Mouse (Mus musculus): ENCODE data around the gene Fndc10. TPM values are rescaled to one million over a fixed set of nuclear protein-coding genes. Genes with fewer than 3 reads are reported as not detected.
"Not testable (repeated sequence)": the region's sequence is repeated elsewhere in the genome, so short reads cannot be mapped to it uniquely, and the experiment has no call there.

Gene Fndc10
- total and polyA plus RNA-seq, 2 experiments from 2014 or later: 26.5 to 52.0 TPM

GRCm38 (mm10) chr4:155739741-155740636 is 45.8 kb downstream of the Fndc10 start:
- no peak overlapping the region for H3K4me2 ChIP-seq (ENCODE audit: low read depth, low read length)
- no peak overlapping the region for H3K4me3 ChIP-seq (ENCODE audit: low read length)
- H3K9me3 ChIP-seq (ENCODE audit: low read length): no peaks in the 10 kb centered on the region
- 64% methylated on average over 37 of the region's 37 CpGs for WGBS
- peaks cover 8% of the 10 kb centered on the region; the same call in 1 of the 2 replicates for H3K4me1 ChIP-seq (ENCODE audit: insufficient read depth, low read length)
- ATAC-seq (peak; percentile 21; the same call in 1 of the 2 replicates), DNase-seq (ENCODE audit: low spot score) (peak; percentile 59)
- H3K27ac ChIP-seq: peak overlapping the region; percentile 28; the same call in 1 of the 2 replicates
- no peaks in the 10 kb centered on the region for H3K27me3 ChIP-seq (ENCODE audit: insufficient read depth, low read length)
- H3K36me3 ChIP-seq (ENCODE audit: insufficient read depth, low read length): peaks cover 36% of the 10 kb centered on the region
- TF ChIP-seq CTCF (IDR thresholded peaks at IDR 0.05; ENCODE audit: low read depth): no peak
- H3K9ac ChIP-seq (replicated peaks; ENCODE audit: low read length): no peak overlapping the region

GRCm38 (mm10) chr4:155740681-155741080 is 46.5 kb downstream of the Fndc10 start:
- ATAC-seq; H3K27me3 ChIP-seq (ENCODE audit: insufficient read depth, low read length); H3K9me3 ChIP-seq (ENCODE audit: low read length); H3K4me1 ChIP-seq (ENCODE audit: insufficient read depth, low read length); H3K4me3 ChIP-seq (ENCODE audit: low read length); H3K4me2 ChIP-seq (ENCODE audit: low read depth, low read length); DNase-seq (ENCODE audit: low spot score); H3K27ac ChIP-seq; H3K9ac ChIP-seq (replicated peaks; ENCODE audit: low read length): not testable (repeated sequence)
- peaks cover 38% of the 10 kb centered on the region for H3K36me3 ChIP-seq (ENCODE audit: insufficient read depth, low read length)
- 89% methylated on average over 10 of the region's 10 CpGs for WGBS

- Histone ChIP-seq H3K27ac (no peak overlapping the region), H3K9ac (replicated peaks; ENCODE audit: low read length) (no peak overlapping the region), H3K4me2 (ENCODE audit: low read depth, low read length) (no peak overlapping the region), H3K9me3 (ENCODE audit: low read length) (no peaks in the 10 kb centered on the region), H3K36me3 (ENCODE audit: insufficient read depth, low read length) (peaks cover 55% of the 10 kb centered on the region), H3K4me1 (ENCODE audit: insufficient read depth, low read length) (no peaks in the 10 kb centered on the region), H3K4me3 (ENCODE audit: low read length) (no peak overlapping the region), H3K27me3 (ENCODE audit: insufficient read depth, low read length) (no peaks in the 10 kb centered on the region)
- WGBS: 93% methylated on average over 5 of the region's 5 CpGs
- no peak for TF ChIP-seq CTCF (IDR thresholded peaks at IDR 0.05; ENCODE audit: low read depth)
- ATAC-seq (no peak), DNase-seq (ENCODE audit: low spot score) (no peak)
Measured at GRCm38 (mm10) chr4:155742684-155743083, 48.5 kb downstream of the Fndc10 start.

GRCm38 (mm10) chr4:155744474-155744873 is 50.3 kb downstream of the Fndc10 start:
- H3K27me3 ChIP-seq (ENCODE audit: insufficient read depth, low read length): no peaks in the 10 kb centered on the region
- no peak overlapping the region for H3K27ac ChIP-seq
- no peaks in the 10 kb centered on the region for H3K9me3 ChIP-seq (ENCODE audit: low read length)
- ATAC-seq (no peak), DNase-seq (ENCODE audit: low spot score) (no peak)
- no peak for TF ChIP-seq CTCF (IDR thresholded peaks at IDR 0.05; ENCODE audit: low read depth)
- H3K4me2 ChIP-seq (ENCODE audit: low read depth, low read length): no peak overlapping the region
- no peaks in the 10 kb centered on the region for H3K4me1 ChIP-seq (ENCODE audit: insufficient read depth, low read length)
- H3K36me3 ChIP-seq (ENCODE audit: insufficient read depth, low read length): peaks cover 72% of the 10 kb centered on the region
- 93% methylated on average over 8 of the region's 8 CpGs for WGBS
- H3K4me3 ChIP-seq (ENCODE audit: low read length): no peak overlapping the region
- H3K9ac ChIP-seq (replicated peaks; ENCODE audit: low read length): no peak overlapping the region

- DNase-seq (ENCODE audit: low spot score): no peak
- Histone ChIP-seq H3K27ac (no peak overlapping the region), H3K4me3 (ENCODE audit: low read length) (no peak overlapping the region), H3K4me1 (ENCODE audit: insufficient read depth, low read length) (no peaks in the 10 kb centered on the region), H3K36me3 (ENCODE audit: insufficient read depth, low read length) (peaks cover 77% of the 10 kb centered on the region), H3K9ac (replicated peaks; ENCODE audit: low read length) (no peak overlapping the region), H3K27me3 (ENCODE audit: insufficient read depth, low read length) (no peaks in the 10 kb centered on the region), H3K4me2 (ENCODE audit: low read depth, low read length) (no peak overlapping the region), H3K9me3 (ENCODE audit: low read length) (no peaks in the 10 kb centered on the region)
- TF ChIP-seq CTCF (IDR thresholded peaks at IDR 0.05; ENCODE audit: low read depth): no peak
- 93% methylated on average over 5 of the region's 5 CpGs for WGBS
- ATAC-seq: no peak
Measured at GRCm38 (mm10) chr4:155745136-155745535, 51.0 kb downstream of the Fndc10 start.

Other genes starting within 250 kb of the Fndc10 start
- gene Tmem52, start 225.2 kb upstream of the Fndc10 start, total RNA-seq (2014; rRNA removed): 0.61 and 3.7 TPM in 2 replicates
- gene Tmem52, start 225.2 kb upstream of the Fndc10 start, polyA plus RNA-seq (2015; fragmentation: Nextera tagmentation; extraction: Ambion mirVana): 0.46 and 0.74 TPM in 2 replicates
- 363 and 456 TPM in 2 replicates for gene Gnb1, start 203.0 kb upstream of the Fndc10 start, total RNA-seq (2014; rRNA removed)
- gene Gnb1, start 203.0 kb upstream of the Fndc10 start, polyA plus RNA-seq (2015; fragmentation: Nextera tagmentation; extraction: Ambion mirVana): 1,192 and 1,230 TPM in 2 replicates
- gene Nadk, start 132.0 kb upstream of the Fndc10 start, total RNA-seq (2014; rRNA removed): 98.6 and 108 TPM in 2 replicates
- gene Nadk, start 132.0 kb upstream of the Fndc10 start, polyA plus RNA-seq (2015; fragmentation: Nextera tagmentation; extraction: Ambion mirVana): 57.5 and 59.6 TPM in 2 replicates
- 72.0 and 77.2 TPM in 2 replicates for gene Slc35e2, start 92.9 kb upstream of the Fndc10 start, total RNA-seq (2014; rRNA removed)
- gene Slc35e2, start 92.9 kb upstream of the Fndc10 start, polyA plus RNA-seq (2015; fragmentation: Nextera tagmentation; extraction: Ambion mirVana): 11.1 and 13.2 TPM in 2 replicates
- gene Cdk11b, start 69.5 kb upstream of the Fndc10 start, total RNA-seq (2014; rRNA removed): 16.5 and 21.4 TPM in 2 replicates
- gene Cdk11b, start 69.5 kb upstream of the Fndc10 start, polyA plus RNA-seq (2015; fragmentation: Nextera tagmentation; extraction: Ambion mirVana): 65.5 and 74.3 TPM in 2 replicates
- not detected in 2 replicates for gene Gm10563, start 48.9 kb upstream of the Fndc10 start, total RNA-seq (2014; rRNA removed)
- not detected in 2 replicates for gene Gm10563, start 48.9 kb upstream of the Fndc10 start, polyA plus RNA-seq (2015; fragmentation: Nextera tagmentation; extraction: Ambion mirVana)
- gene Mmp23, start 41.0 kb upstream of the Fndc10 start, total RNA-seq (2014; rRNA removed): 6.1 and 13.5 TPM in 2 replicates
- 4.2 and 5.7 TPM in 2 replicates for gene Mmp23, start 41.0 kb upstream of the Fndc10 start, polyA plus RNA-seq (2015; fragmentation: Nextera tagmentation; extraction: Ambion mirVana)
- gene Mib2, start 25.1 kb upstream of the Fndc10 start, total RNA-seq (2014; rRNA removed): 109 and 127 TPM in 2 replicates
- 40.6 and 44.1 TPM in 2 replicates for gene Mib2, start 25.1 kb upstream of the Fndc10 start, polyA plus RNA-seq (2015; fragmentation: Nextera tagmentation; extraction: Ambion mirVana)
- gene Ssu72, start 10.5 kb downstream of the Fndc10 start, total RNA-seq (2014; rRNA removed): 110 and 117 TPM in 2 replicates
- gene Ssu72, start 10.5 kb downstream of the Fndc10 start, polyA plus RNA-seq (2015; fragmentation: Nextera tagmentation; extraction: Ambion mirVana): 165 and 169 TPM in 2 replicates
- 73.3 and 82.2 TPM in 2 replicates for gene Tmem240, start 40.5 kb downstream of the Fndc10 start, total RNA-seq (2014; rRNA removed)
- 31.0 and 33.6 TPM in 2 replicates for gene Tmem240, start 40.5 kb downstream of the Fndc10 start, polyA plus RNA-seq (2015; fragmentation: Nextera tagmentation; extraction: Ambion mirVana)
- 65.7 and 83.4 TPM in 2 replicates for gene Atad3a, start 66.8 kb downstream of the Fndc10 start, total RNA-seq (2014; rRNA removed)
- 68.8 and 72.2 TPM in 2 replicates for gene Atad3a, start 66.8 kb downstream of the Fndc10 start, polyA plus RNA-seq (2015; fragmentation: Nextera tagmentation; extraction: Ambion mirVana)
- 43.3 and 55.5 TPM in 2 replicates for gene Vwa1, start 80.4 kb downstream of the Fndc10 start, total RNA-seq (2014; rRNA removed)
- 27.8 and 29.4 TPM in 2 replicates for gene Vwa1, start 80.4 kb downstream of the Fndc10 start, polyA plus RNA-seq (2015; fragmentation: Nextera tagmentation; extraction: Ambion mirVana)
- 0.86 and 2.3 TPM in 2 replicates for gene Tmem88b, start 91.5 kb downstream of the Fndc10 start, total RNA-seq (2014; rRNA removed)
- 1.0 and 1.2 TPM in 2 replicates for gene Tmem88b, start 91.5 kb downstream of the Fndc10 start, polyA plus RNA-seq (2015; fragmentation: Nextera tagmentation; extraction: Ambion mirVana)
- not detected in 2 replicates for gene Ankrd65, start 96.1 kb downstream of the Fndc10 start, total RNA-seq (2014; rRNA removed)
- not detected in 2 replicates for gene Ankrd65, start 96.1 kb downstream of the Fndc10 start, polyA plus RNA-seq (2015; fragmentation: Nextera tagmentation; extraction: Ambion mirVana)
- 75.4 and 87.5 TPM in 2 replicates for gene Mrpl20, start 108.5 kb downstream of the Fndc10 start, total RNA-seq (2014; rRNA removed)
- gene Mrpl20, start 108.5 kb downstream of the Fndc10 start, polyA plus RNA-seq (2015; fragmentation: Nextera tagmentation; extraction: Ambion mirVana): 303 and 310 TPM in 2 replicates
- 57.6 and 80.2 TPM in 2 replicates for gene Ccnl2, start 118.1 kb downstream of the Fndc10 start, total RNA-seq (2014; rRNA removed)
- gene Ccnl2, start 118.1 kb downstream of the Fndc10 start, polyA plus RNA-seq (2015; fragmentation: Nextera tagmentation; extraction: Ambion mirVana): 82.6 and 90.6 TPM in 2 replicates
- 110 and 143 TPM in 2 replicates for gene Aurkaip1, start 136.9 kb downstream of the Fndc10 start, total RNA-seq (2014; rRNA removed)
- 162 and 175 TPM in 2 replicates for gene Aurkaip1, start 136.9 kb downstream of the Fndc10 start, polyA plus RNA-seq (2015; fragmentation: Nextera tagmentation; extraction: Ambion mirVana)
- gene Mxra8, start 145.3 kb downstream of the Fndc10 start, total RNA-seq (2014; rRNA removed): 45.8 and 58.9 TPM in 2 replicates
- gene Mxra8, start 145.3 kb downstream of the Fndc10 start, polyA plus RNA-seq (2015; fragmentation: Nextera tagmentation; extraction: Ambion mirVana): 39.4 and 41.6 TPM in 2 replicates
- 141 and 166 TPM in 2 replicates for gene Dvl1, start 153.1 kb downstream of the Fndc10 start, total RNA-seq (2014; rRNA removed)
- 16.0 and 16.4 TPM in 2 replicates for gene Dvl1, start 153.1 kb downstream of the Fndc10 start, polyA plus RNA-seq (2015; fragmentation: Nextera tagmentation; extraction: Ambion mirVana)
- 0.04 and 1.5 TPM in 2 replicates for gene Tas1r3, start 169.0 kb downstream of the Fndc10 start, total RNA-seq (2014; rRNA removed)
- gene Tas1r3, start 169.0 kb downstream of the Fndc10 start, polyA plus RNA-seq (2015; fragmentation: Nextera tagmentation; extraction: Ambion mirVana): 0.13 and 0.23 TPM in 2 replicates
- gene Cptp, start 175.1 kb downstream of the Fndc10 start, total RNA-seq (2014; rRNA removed): 31.3 and 41.8 TPM in 2 replicates
- 26.8 and 27.9 TPM in 2 replicates for gene Cptp, start 175.1 kb downstream of the Fndc10 start, polyA plus RNA-seq (2015; fragmentation: Nextera tagmentation; extraction: Ambion mirVana)
- gene Ints11, start 175.2 kb downstream of the Fndc10 start, total RNA-seq (2014; rRNA removed): 51.3 and 52.1 TPM in 2 replicates
- gene Ints11, start 175.2 kb downstream of the Fndc10 start, polyA plus RNA-seq (2015; fragmentation: Nextera tagmentation; extraction: Ambion mirVana): 49.9 and 52.4 TPM in 2 replicates
- 73.6 and 109 TPM in 2 replicates for gene Pusl1, start 197.4 kb downstream of the Fndc10 start, total RNA-seq (2014; rRNA removed)
- 58.8 and 59.6 TPM in 2 replicates for gene Pusl1, start 197.4 kb downstream of the Fndc10 start, polyA plus RNA-seq (2015; fragmentation: Nextera tagmentation; extraction: Ambion mirVana)
- 69.5 and 93.5 TPM in 2 replicates for gene Acap3, start 197.5 kb downstream of the Fndc10 start, total RNA-seq (2014; rRNA removed)
- 52.2 and 56.4 TPM in 2 replicates for gene Acap3, start 197.5 kb downstream of the Fndc10 start, polyA plus RNA-seq (2015; fragmentation: Nextera tagmentation; extraction: Ambion mirVana)
- 47.5 and 50.8 TPM in 2 replicates for gene Ube2j2, start 249.5 kb downstream of the Fndc10 start, total RNA-seq (2014; rRNA removed)
- 119 and 126 TPM in 2 replicates for gene Ube2j2, start 249.5 kb downstream of the Fndc10 start, polyA plus RNA-seq (2015; fragmentation: Nextera tagmentation; extraction: Ambion mirVana)

All from hindbrain, postnatal 0 days (tissue).